Mouse (Mus musculus) midbrain, embryonic 14.5 days (tissue): ENCODE measurements around the gene Mdk. TPM values are rescaled to one million over a fixed set of nuclear protein-coding genes. Genes with fewer than 3 reads are reported as not detected.

Experiments
- ATAC-seq: fragments of 200-750 bp; cut with Nextera tagmentation; 2 replicates; pipeline ENCODE4 v1.8.0; 2017; ENCODE audit warnings: moderate number of reproducible peaks, moderate library complexity; ENCODE audit not compliant: low FRiP score, low TSS enrichment
- DNase-seq: peaks from one replicate; pipeline ENCODE4 v3.0.0-alpha.2; 2015
- H3K27ac ChIP-seq: fragments of 300-500 bp; sonication (generic); replicated peaks from 2 replicates; pipeline ENCODE4 v1.5.1; 2014; ENCODE audit warnings: mild to moderate bottlenecking, low read depth, low read length, moderate library complexity
- H3K27me3 ChIP-seq: fragments of 300-500 bp; sonication (generic); 2 replicates; pipeline ENCODE4 v1.6.1; 2014; ENCODE audit warnings: low read length, control low read depth, mixed read lengths; ENCODE audit not compliant: control insufficient read depth, insufficient read depth
- H3K36me3 ChIP-seq: fragments of 300-500 bp; sonication (generic); 2 replicates; pipeline ENCODE4 v1.6.1; 2014; ENCODE audit warnings: low read length, control low read depth; ENCODE audit not compliant: control insufficient read depth, insufficient read depth
- H3K4me1 ChIP-seq: fragments of 300-500 bp; sonication (generic); 2 replicates; pipeline ENCODE4 v1.6.1; 2014; ENCODE audit warnings: mild to moderate bottlenecking, antibody characterized with exemption, low read length, control low read depth; ENCODE audit not compliant: control insufficient read depth, insufficient read depth
- H3K4me2 ChIP-seq: fragments of 300-500 bp; sonication (generic); 2 replicates; pipeline ENCODE4 v1.6.1; 2014; ENCODE audit warnings: mild to moderate bottlenecking, low read length, moderate library complexity
- H3K4me3 ChIP-seq: fragments of 300-500 bp; sonication (generic); replicated peaks from 2 replicates; pipeline ENCODE4 v1.5.1; 2014; ENCODE audit warnings: low read depth, low read length
- H3K9ac ChIP-seq: fragments of 300-500 bp; sonication (generic); replicated peaks from 2 replicates; pipeline ENCODE4 v1.6.1; 2014; ENCODE audit warnings: mild to moderate bottlenecking, low read length, moderate library complexity
- H3K9me3 ChIP-seq: fragments of 300-500 bp; sonication (generic); 2 replicates; pipeline ENCODE4 v1.6.1; 2016; ENCODE audit warnings: low read length, control low read depth, mixed read lengths; ENCODE audit not compliant: control insufficient read depth
- WGBS: fragments of 180-500 bp; shearing (Covaris S2); extraction: QIAGEN DNeasy Blood & Tissue Kit; methylation state at CpG from one replicate; pipeline ENCODE4 v1.1.7; 2014; 5-methylcytosine and 5-hydroxymethylcytosine counted together
- polyA plus RNA-seq: library from polyadenylated mRNA; unstranded; fragments of >200 nt; fragmentation: Nextera tagmentation; extraction: Ambion mirVana; gene quantifications from 2 replicates; pipeline ENCODE4 v1.2.1, GENCODE M21; 2014

Gene Mdk
- polyA plus RNA-seq, 1 experiment from 2014 or later: 196 TPM

DNA sequence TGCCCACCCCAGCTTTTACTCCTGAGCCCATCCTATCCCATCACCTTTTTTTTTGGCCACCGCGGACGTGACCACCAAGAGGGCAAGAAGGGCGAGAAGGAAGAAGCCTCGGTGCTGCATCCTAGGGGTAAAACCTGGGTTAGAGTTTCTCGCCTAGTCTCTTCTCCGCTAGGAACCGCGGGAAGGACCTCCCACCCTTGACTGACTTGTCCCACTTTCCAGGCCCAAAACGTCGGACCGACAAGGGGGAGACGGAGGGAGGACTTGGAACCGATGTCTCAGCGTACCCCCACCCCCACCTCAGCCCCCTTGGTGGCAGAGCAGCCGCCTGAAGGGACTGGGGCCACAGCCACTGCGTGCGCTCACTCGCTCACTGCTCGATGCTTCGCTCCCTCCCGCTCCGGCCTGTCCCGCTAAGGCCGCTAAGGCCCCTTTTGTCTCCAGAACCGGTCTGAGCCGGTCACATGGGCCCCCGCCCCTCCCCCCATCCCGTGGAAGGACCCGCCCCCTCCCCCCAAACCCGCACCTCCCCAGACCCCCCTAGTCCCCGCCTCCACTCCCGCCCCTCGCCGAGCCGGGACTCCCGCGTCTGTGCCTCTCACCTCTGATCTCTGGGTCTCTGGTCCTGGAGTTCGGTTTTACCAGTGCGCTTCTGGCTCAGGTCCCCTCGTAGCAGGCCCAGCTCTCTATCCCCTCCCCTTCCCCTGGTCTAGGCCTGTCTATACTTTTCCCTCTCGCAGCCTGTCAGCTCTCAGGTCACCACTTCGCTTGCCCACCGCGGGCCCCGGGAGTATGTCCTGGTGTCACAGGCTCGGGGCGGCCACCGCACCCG, 553 bp downstream of the Mdk start:
- H3K9me3 ChIP-seq: no peaks in the 10 kb centered on the region
- ATAC-seq: peak; percentile 73
- H3K36me3 ChIP-seq: peaks cover 17% of the 10 kb centered on the region
- under 1% methylated on average over 49 of the region's 50 CpGs for WGBS
- H3K4me2 ChIP-seq: peak overlapping the region; percentile 74
- H3K27me3 ChIP-seq: no peaks in the 10 kb centered on the region
- peak overlapping the region; percentile 72 for H3K9ac ChIP-seq
- peak overlapping the region; percentile 52 for H3K4me3 ChIP-seq
- H3K27ac ChIP-seq: peak overlapping the region; percentile 88
- peaks cover 25% of the 10 kb centered on the region for H3K4me1 ChIP-seq
- DNase-seq: peak; percentile 85

- peak overlapping the region; percentile 52 for H3K4me3 ChIP-seq
- WGBS: 2% methylated on average over 23 of the region's 23 CpGs
- H3K27me3 ChIP-seq: no peaks in the 10 kb centered on the region
- DNase-seq (peak; percentile 42), ATAC-seq (no peak)
- peaks cover 25% of the 10 kb centered on the region for H3K4me1 ChIP-seq
- peak overlapping the region; percentile 74 for H3K4me2 ChIP-seq
- H3K9ac ChIP-seq: peak overlapping the region; percentile 72
- H3K36me3 ChIP-seq: peaks cover 10% of the 10 kb centered on the region
- H3K9me3 ChIP-seq: no peaks in the 10 kb centered on the region
- peak overlapping the region; percentile 88 for H3K27ac ChIP-seq
Observed at GRCm38 (mm10) chr2:91930761-91931291, 1.3 kb downstream of the Mdk start.

DNA sequence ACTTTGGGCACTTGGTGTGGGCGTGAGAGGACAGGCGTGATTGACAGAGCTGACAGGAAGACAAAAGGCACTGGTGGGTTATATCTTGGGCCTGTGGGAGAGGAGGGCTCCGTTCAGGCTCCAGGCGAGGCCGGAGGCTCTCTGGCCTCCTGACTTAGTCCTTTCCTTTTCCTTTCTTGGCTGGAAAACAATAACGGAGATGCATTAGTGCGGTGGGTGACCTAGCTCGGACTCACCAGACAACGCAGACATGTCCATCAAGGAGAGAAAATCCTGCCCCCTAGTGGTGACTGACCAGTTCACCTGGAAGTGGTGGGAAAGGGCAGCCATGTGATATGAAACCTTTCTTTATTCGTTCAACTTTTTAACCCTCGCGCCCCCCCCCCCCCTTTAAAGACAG, 2.2 kb downstream of the Mdk start:
- H3K27me3 ChIP-seq: no peaks in the 10 kb centered on the region
- peak overlapping the region; percentile 74 for H3K4me2 ChIP-seq
- H3K4me1 ChIP-seq: peaks cover 25% of the 10 kb centered on the region
- 0 out of 2 replicates have a peak, but pooled peaks cover 2% of the 10 kb centered on the region for H3K36me3 ChIP-seq
- H3K27ac ChIP-seq: no peak overlapping the region
- H3K9ac ChIP-seq: no peak overlapping the region; the same call in 1 of the 2 replicates
- peak overlapping the region; percentile 52 for H3K4me3 ChIP-seq
- no peaks in the 10 kb centered on the region for H3K9me3 ChIP-seq
- ATAC-seq (no peak), DNase-seq (peak; percentile 91)
- 3% methylated on average over 12 of the region's 12 CpGs for WGBS

DNA sequence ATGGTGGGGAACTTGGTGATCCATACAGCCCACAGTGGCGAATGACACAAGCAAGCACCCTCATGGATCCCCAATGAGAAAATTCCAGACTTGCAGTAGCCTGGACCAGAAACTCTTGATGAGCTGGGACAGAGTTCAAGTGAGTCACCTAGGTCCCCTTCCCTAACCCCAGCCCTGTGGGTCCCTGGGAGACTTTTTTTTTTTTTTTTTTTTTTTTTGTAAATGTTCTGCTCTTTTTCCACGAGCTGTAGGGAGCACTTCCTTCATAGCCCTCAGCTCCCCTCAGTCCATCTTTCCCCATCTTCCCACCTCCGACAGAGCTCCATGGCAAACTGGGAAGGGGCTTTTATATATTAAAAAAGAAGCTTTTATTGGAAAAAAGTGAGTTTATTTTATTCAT, 2.6 kb downstream of the Mdk start:
- Histone ChIP-seq H3K4me3 (peak overlapping the region; percentile 52; the same call in 1 of the 2 replicates), H3K36me3 (no peaks in the 10 kb centered on the region), H3K9me3 (no peaks in the 10 kb centered on the region), H3K4me2 (peak overlapping the region; percentile 74), H3K27me3 (peaks cover under 1% of the 10 kb centered on the region; the same call in 1 of the 2 replicates), H3K4me1 (peaks cover 25% of the 10 kb centered on the region), H3K9ac (no peak overlapping the region; the same call in 1 of the 2 replicates), H3K27ac (no peak overlapping the region)
- no peak for DNase-seq
- ATAC-seq: no peak
- 48% methylated on average over 3 of the region's 3 CpGs for WGBS

GRCm38 (mm10) chr2:91928534-91929350, 3.4 kb downstream of the Mdk start:
- Histone ChIP-seq H3K36me3 (no peaks in the 10 kb centered on the region), H3K4me2 (no peak overlapping the region), H3K9ac (no peak overlapping the region), H3K27me3 (peaks cover 6% of the 10 kb centered on the region; the same call in 1 of the 2 replicates), H3K4me3 (no peak overlapping the region), H3K27ac (no peak overlapping the region), H3K9me3 (no peaks in the 10 kb centered on the region), H3K4me1 (peaks cover 27% of the 10 kb centered on the region)
- no peak for DNase-seq
- no peak for ATAC-seq
- 80% methylated on average over 23 of the region's 23 CpGs for WGBS

- no peaks in the 10 kb centered on the region for H3K36me3 ChIP-seq
- H3K27ac ChIP-seq: no peak overlapping the region
- H3K4me1 ChIP-seq: peaks cover 31% of the 10 kb centered on the region
- ATAC-seq (no peak), DNase-seq (peak; percentile 76)
- H3K9me3 ChIP-seq: no peaks in the 10 kb centered on the region
- WGBS: 50% methylated on average over 34 of the region's 34 CpGs
- H3K9ac ChIP-seq: no peak overlapping the region
- H3K4me3 ChIP-seq: no peak overlapping the region
- H3K4me2 ChIP-seq: no peak overlapping the region
- peaks cover 13% of the 10 kb centered on the region for H3K27me3 ChIP-seq
Observed at GRCm38 (mm10) chr2:91927826-91928533, 4.1 kb downstream of the Mdk start.

- peaks cover 27% of the 10 kb centered on the region for H3K4me1 ChIP-seq
- H3K9ac ChIP-seq: no peak within 1 kb of the TSS
- H3K27me3 ChIP-seq: peaks cover 24% of the 10 kb centered on the region
- WGBS: 97% methylated on average over 3 of the region's 3 CpGs
- H3K4me2 ChIP-seq: no peak within 1 kb of the TSS
- DNase-seq: no peak
- ATAC-seq: no peak
- no peaks in the 10 kb centered on the region for H3K9me3 ChIP-seq
- no peak within 1 kb of the TSS for H3K4me3 ChIP-seq
- no peak within 1 kb of the TSS for H3K27ac ChIP-seq
- no peaks in the 10 kb centered on the region for H3K36me3 ChIP-seq
Observed at GRCm38 (mm10) chr2:91926949-91927348, 5.1 kb downstream of the Mdk start, which contains the start of gene Chrm4. Gene Chrm4, plus strand, starts transcription at chr2:91927249.

DNA sequence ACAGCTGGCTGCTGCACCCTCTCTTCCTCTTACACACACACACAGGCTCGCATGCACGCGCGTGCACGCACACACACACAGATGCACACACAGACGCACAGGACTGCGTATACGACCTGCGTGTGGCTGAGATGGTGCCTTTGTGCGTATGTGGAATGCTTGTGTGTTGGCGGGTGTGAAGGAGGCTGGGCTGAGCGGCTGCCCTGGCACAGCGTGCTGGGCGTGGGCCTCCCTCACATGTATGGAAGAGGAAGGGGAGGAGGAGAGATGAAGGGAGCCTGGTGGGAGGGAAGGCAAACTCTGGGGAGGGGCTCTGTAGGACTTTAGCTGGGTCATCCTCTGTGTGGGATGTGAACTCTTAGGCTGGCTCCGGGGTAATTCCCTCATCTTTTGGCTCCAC, 6.7 kb downstream of the Mdk start:
- Histone ChIP-seq H3K27ac (no peak overlapping the region), H3K9ac (no peak overlapping the region), H3K4me1 (peaks cover 23% of the 10 kb centered on the region), H3K36me3 (no peaks in the 10 kb centered on the region), H3K27me3 (peaks cover 29% of the 10 kb centered on the region), H3K4me3 (no peak overlapping the region), H3K4me2 (no peak overlapping the region), H3K9me3 (no peaks in the 10 kb centered on the region)
- 89% methylated on average over 15 of the region's 15 CpGs for whole genome bisulfite sequencing
- ATAC-seq (no peak), DNase-seq (no peak)
